Mouse (Mus musculus): ENCODE results near the gene Phactr4. TPM values are rescaled to one million over a fixed set of nuclear protein-coding genes. Genes with fewer than 3 reads are reported as not detected.
"Not testable (repeated sequence)": the region's sequence is repeated elsewhere in the genome, so short reads cannot be mapped to it uniquely, and the experiment has no call there.

Gene Phactr4
- polyA plus RNA-seq, 1 experiment from 2014 or later, result 10.3 TPM

- peaks cover 1% of the 10 kb centered on the region for H3K4me1 ChIP-seq (replicated peaks)
- H3K27me3 ChIP-seq, result no peaks in the 10 kb centered on the region
- no peak overlapping the region for H3K27ac ChIP-seq
- H3K9ac ChIP-seq, result no peak overlapping the region
- no peak overlapping the region for H3K4me3 ChIP-seq (replicated peaks)
- H3K9me3 ChIP-seq (replicated peaks), result no peaks in the 10 kb centered on the region
- ATAC-seq (ENCODE audit: low read depth) (no peak), DNase-seq (no peak)
- no peaks in the 10 kb centered on the region for H3K36me3 ChIP-seq
- no peak overlapping the region for H3K4me2 ChIP-seq
- WGBS (ENCODE audit: insufficient replicate concordance), result 78% methylated on average over 8 of the region's 8 CpGs
These were observed 22.2 kb upstream of the Phactr4 start for GRCm38 (mm10) chr4:132444516-132444915.

- 41% methylated on average over 11 of the region's 11 CpGs for WGBS (ENCODE audit: insufficient replicate concordance)
- Histone ChIP-seq H3K9me3 (replicated peaks) (no peaks in the 10 kb centered on the region), H3K27ac (no peak overlapping the region), H3K27me3 (no peaks in the 10 kb centered on the region), H3K4me2 (peak overlapping the region; percentile 36), H3K4me3 (replicated peaks) (no peak overlapping the region), H3K4me1 (replicated peaks) (peaks cover 12% of the 10 kb centered on the region), H3K36me3 (no peaks in the 10 kb centered on the region), H3K9ac (no peak overlapping the region)
- no peak for ATAC-seq (ENCODE audit: low read depth)
- DNase-seq, result no peak
These were observed 15.6 kb upstream of the Phactr4 start for GRCm38 (mm10) chr4:132437857-132438256.

GRCm38 (mm10) chr4:132432717-132433372 is 10.6 kb upstream of the Phactr4 start:
- H3K36me3 ChIP-seq, result no peaks in the 10 kb centered on the region
- peak overlapping the region; percentile 12; the same call in 1 of the 2 replicates for H3K4me3 ChIP-seq (replicated peaks)
- DNase-seq (no peak), ATAC-seq (ENCODE audit: low read depth) (no peak)
- no peak overlapping the region for H3K9ac ChIP-seq
- H3K27me3 ChIP-seq, result no peaks in the 10 kb centered on the region
- H3K4me2 ChIP-seq, result peak overlapping the region; percentile 49
- WGBS (ENCODE audit: insufficient replicate concordance), result 12% methylated on average over 14 of the region's 14 CpGs
- H3K9me3 ChIP-seq (replicated peaks), result no peaks in the 10 kb centered on the region
- H3K27ac ChIP-seq, result no peak overlapping the region
- H3K4me1 ChIP-seq (replicated peaks), result peaks cover 37% of the 10 kb centered on the region

- H3K9ac ChIP-seq, result peak overlapping the region; percentile 50; the same call in 1 of the 2 replicates
- H3K27me3 ChIP-seq, result no peaks in the 10 kb centered on the region
- H3K36me3 ChIP-seq, result no peaks in the 10 kb centered on the region
- H3K4me1 ChIP-seq (replicated peaks), result peaks cover 62% of the 10 kb centered on the region
- H3K9me3 ChIP-seq (replicated peaks), result peaks cover 3% of the 10 kb centered on the region; the same call in 1 of the 2 replicates
- peak; percentile 81 for DNase-seq
- 11% methylated on average over 9 of the region's 9 CpGs for WGBS (ENCODE audit: insufficient replicate concordance)
- H3K27ac ChIP-seq, result peak overlapping the region; percentile 87
- peak overlapping the region; percentile 13; the same call in 1 of the 2 replicates for H3K4me3 ChIP-seq (replicated peaks)
- ATAC-seq (ENCODE audit: low read depth), result peak; percentile 98
- H3K4me2 ChIP-seq, result peak overlapping the region; percentile 58
These were observed 5.8 kb upstream of the Phactr4 start for GRCm38 (mm10) chr4:132428022-132428542.

GRCm38 (mm10) chr4:132427493-132427892 is 5.2 kb upstream of the Phactr4 start:
- H3K27ac ChIP-seq, result peak overlapping the region; percentile 87
- H3K4me3 ChIP-seq (replicated peaks), result peak overlapping the region; percentile 13; the same call in 1 of the 2 replicates
- H3K36me3 ChIP-seq, result no peaks in the 10 kb centered on the region
- H3K9ac ChIP-seq, result peak overlapping the region; percentile 50; the same call in 1 of the 2 replicates
- H3K4me1 ChIP-seq (replicated peaks), result peaks cover 63% of the 10 kb centered on the region
- no peaks in the 10 kb centered on the region for H3K27me3 ChIP-seq
- DNase-seq (no peak), ATAC-seq (ENCODE audit: low read depth) (peak; percentile 35)
- H3K9me3 ChIP-seq (replicated peaks), result peaks cover 3% of the 10 kb centered on the region; the same call in 1 of the 2 replicates
- H3K4me2 ChIP-seq, result peak overlapping the region; percentile 58
- WGBS (ENCODE audit: insufficient replicate concordance), result 52% methylated on average over 4 of the region's 4 CpGs

- H3K4me1 ChIP-seq (replicated peaks), result peaks cover 68% of the 10 kb centered on the region
- DNase-seq (peak; percentile 42), ATAC-seq (ENCODE audit: low read depth) (no peak)
- peak overlapping the region; percentile 74 for H3K27ac ChIP-seq
- H3K9me3 ChIP-seq (replicated peaks), result peaks cover 3% of the 10 kb centered on the region; the same call in 1 of the 2 replicates
- H3K36me3 ChIP-seq, result no peaks in the 10 kb centered on the region
- no peak overlapping the region for H3K9ac ChIP-seq
- H3K27me3 ChIP-seq, result no peaks in the 10 kb centered on the region
- 4% methylated on average over 2 of the region's 2 CpGs for WGBS (ENCODE audit: insufficient replicate concordance)
- H3K4me3 ChIP-seq (replicated peaks), result no peak overlapping the region
- peak overlapping the region; percentile 22 for H3K4me2 ChIP-seq
These were observed 3.7 kb upstream of the Phactr4 start for GRCm38 (mm10) chr4:132426021-132426420.

- ATAC-seq (ENCODE audit: low read depth) (no peak), DNase-seq (no peak)
- Histone ChIP-seq H3K36me3 (no peaks in the 10 kb centered on the region), H3K4me2 (no peak overlapping the region), H3K4me1 (replicated peaks) (peaks cover 70% of the 10 kb centered on the region), H3K9ac (no peak overlapping the region), H3K4me3 (replicated peaks) (no peak overlapping the region), H3K27ac (0 out of 2 replicates have a peak overlapping the region, but pooled peaks have one; percentile 13), H3K27me3 (no peaks in the 10 kb centered on the region), H3K9me3 (replicated peaks) (peaks cover 3% of the 10 kb centered on the region; the same call in 1 of the 2 replicates)
- 88% methylated on average over 5 of the region's 5 CpGs for WGBS (ENCODE audit: insufficient replicate concordance)
These were observed 2.5 kb upstream of the Phactr4 start for GRCm38 (mm10) chr4:132424765-132425164.

GRCm38 (mm10) chr4:132421556-132421922 is 750 bp downstream of the Phactr4 start:
- Histone ChIP-seq H3K36me3 (peaks cover 3% of the 10 kb centered on the region; the same call in 1 of the 2 replicates), H3K4me3 (replicated peaks) (peak overlapping the region; percentile 93), H3K9ac (peak overlapping the region; percentile 97), H3K4me1 (replicated peaks) (peaks cover 67% of the 10 kb centered on the region), H3K4me2 (peak overlapping the region; percentile 83), H3K27me3 (no peaks in the 10 kb centered on the region), H3K9me3 (replicated peaks) (peaks cover 3% of the 10 kb centered on the region; the same call in 1 of the 2 replicates), H3K27ac (peak overlapping the region; percentile 96)
- ATAC-seq (ENCODE audit: low read depth), result no peak
- 0% methylated on average over 13 of the region's 13 CpGs for WGBS (ENCODE audit: insufficient replicate concordance)
- DNase-seq, result no peak

GRCm38 (mm10) chr4:132420471-132420870 is 1.8 kb downstream of the Phactr4 start:
- Histone ChIP-seq H3K4me3 (replicated peaks) (peak overlapping the region; percentile 93), H3K27me3 (no peaks in the 10 kb centered on the region), H3K4me2 (peak overlapping the region; percentile 83), H3K36me3 (peaks cover 3% of the 10 kb centered on the region; the same call in 1 of the 2 replicates), H3K9ac (peak overlapping the region; percentile 97), H3K9me3 (replicated peaks) (peaks cover 3% of the 10 kb centered on the region; the same call in 1 of the 2 replicates), H3K27ac (peak overlapping the region; percentile 96), H3K4me1 (replicated peaks) (peaks cover 59% of the 10 kb centered on the region)
- no peak for DNase-seq
- no peak for ATAC-seq (ENCODE audit: low read depth)
- 73% methylated on average over 5 of the region's 5 CpGs for WGBS (ENCODE audit: insufficient replicate concordance)

GRCm38 (mm10) chr4:132415966-132416365 is 6.3 kb downstream of the Phactr4 start:
- H3K4me2 ChIP-seq, result no peak overlapping the region; the same call in 1 of the 2 replicates
- H3K27ac ChIP-seq, result peak overlapping the region; percentile 72
- H3K4me1 ChIP-seq (replicated peaks), result peaks cover 58% of the 10 kb centered on the region

GRCm38 (mm10) chr4:132413257-132413656 is 9.0 kb downstream of the Phactr4 start:
- H3K27ac ChIP-seq; ATAC-seq (ENCODE audit: low read depth); H3K9me3 ChIP-seq (replicated peaks); DNase-seq; H3K4me2 ChIP-seq; H3K9ac ChIP-seq; H3K36me3 ChIP-seq; H3K4me3 ChIP-seq (replicated peaks); H3K27me3 ChIP-seq: not testable (repeated sequence)
- WGBS (ENCODE audit: insufficient replicate concordance), result 82% methylated on average over 4 of the region's 4 CpGs
- H3K4me1 ChIP-seq (replicated peaks), result peaks cover 54% of the 10 kb centered on the region

More at GRCm38 (mm10) chr4:132415966-132416365, 6.3 kb downstream of the Phactr4 start:
- ATAC-seq (ENCODE audit: low read depth) (no peak), DNase-seq (no peak)
- H3K4me3 ChIP-seq (replicated peaks), result no peak overlapping the region
- H3K9me3 ChIP-seq (replicated peaks), result no peaks in the 10 kb centered on the region
- H3K36me3 ChIP-seq, result peaks cover 9% of the 10 kb centered on the region; the same call in 1 of the 2 replicates
- no peak overlapping the region for H3K9ac ChIP-seq
- H3K27me3 ChIP-seq, result no peaks in the 10 kb centered on the region
